Mouse (Mus musculus) 416B (cell line): Measurements from ENCODE around the gene Lhfp.
"Not testable (repeated sequence)": the region's sequence is repeated elsewhere in the genome, so short reads cannot be mapped to it uniquely, and the experiment has no call there.

ENCODE experiments used
- DNase-seq: peaks from one replicate; pipeline ENCODE4 v3.0.0; 2011; ENCODE audit warnings: low read depth

The Lhfp gene

GRCm38 (mm10) chr3:53100210-53100609 is 58.9 kb downstream of the Lhfp start:
- DNase-seq: no peak

GRCm38 (mm10) chr3:53100803-53101202 is 59.5 kb downstream of the Lhfp start:
- DNase-seq: no peak

GRCm38 (mm10) chr3:53101711-53102110 is 60.4 kb downstream of the Lhfp start:
- DNase-seq: no peak

GRCm38 (mm10) chr3:53102131-53102756 is 60.9 kb downstream of the Lhfp start:
- DNase-seq: no peak

GRCm38 (mm10) chr3:53102757-53103153 is 61.4 kb downstream of the Lhfp start:
- no peak for DNase-seq

GRCm38 (mm10) chr3:53108594-53109373 is 67.5 kb downstream of the Lhfp start:
- no peak for DNase-seq

- no peak for DNase-seq
Observed at GRCm38 (mm10) chr3:53109879-53110278, 68.6 kb downstream of the Lhfp start.

- DNase-seq: no peak
Observed at GRCm38 (mm10) chr3:53112048-53112447, 70.7 kb downstream of the Lhfp start.

- DNase-seq: not testable (repeated sequence)
Observed at GRCm38 (mm10) chr3:53118755-53119154, 77.4 kb downstream of the Lhfp start.

- no peak for DNase-seq
Observed at GRCm38 (mm10) chr3:53119978-53120377, 78.7 kb downstream of the Lhfp start.

GRCm38 (mm10) chr3:53125495-53125894 is 84.2 kb downstream of the Lhfp start:
- DNase-seq: no peak

- peak; percentile 22 for DNase-seq
Observed at GRCm38 (mm10) chr3:53138785-53139184, 97.5 kb downstream of the Lhfp start.

- DNase-seq: no peak
Observed at GRCm38 (mm10) chr3:53139205-53139604, 97.9 kb downstream of the Lhfp start.

- no peak for DNase-seq
Observed at GRCm38 (mm10) chr3:53139642-53140041, 98.3 kb downstream of the Lhfp start.

GRCm38 (mm10) chr3:53142528-53142927 is 101.2 kb downstream of the Lhfp start:
- DNase-seq: no peak

- no peak for DNase-seq
Observed at GRCm38 (mm10) chr3:53145526-53145925, 104.2 kb downstream of the Lhfp start.

- no peak for DNase-seq
Observed at GRCm38 (mm10) chr3:53145946-53146345, 104.6 kb downstream of the Lhfp start.

- peak; percentile 6 for DNase-seq
Observed at GRCm38 (mm10) chr3:53147001-53147400, 105.7 kb downstream of the Lhfp start.

GRCm38 (mm10) chr3:53148751-53149150 is 107.4 kb downstream of the Lhfp start:
- DNase-seq: no peak

- DNase-seq: no peak
Observed at GRCm38 (mm10) chr3:53149625-53150320, 108.4 kb downstream of the Lhfp start.

GRCm38 (mm10) chr3:53151081-53151480 is 109.8 kb downstream of the Lhfp start:
- DNase-seq: no peak

GRCm38 (mm10) chr3:53151607-53152006 is 110.3 kb downstream of the Lhfp start:
- DNase-seq: no peak

- no peak for DNase-seq
Observed at GRCm38 (mm10) chr3:53161963-53162362, 120.6 kb downstream of the Lhfp start.
